ENCODE assay signal across 11 mouse cellular contexts in the genomic region with DNA sequence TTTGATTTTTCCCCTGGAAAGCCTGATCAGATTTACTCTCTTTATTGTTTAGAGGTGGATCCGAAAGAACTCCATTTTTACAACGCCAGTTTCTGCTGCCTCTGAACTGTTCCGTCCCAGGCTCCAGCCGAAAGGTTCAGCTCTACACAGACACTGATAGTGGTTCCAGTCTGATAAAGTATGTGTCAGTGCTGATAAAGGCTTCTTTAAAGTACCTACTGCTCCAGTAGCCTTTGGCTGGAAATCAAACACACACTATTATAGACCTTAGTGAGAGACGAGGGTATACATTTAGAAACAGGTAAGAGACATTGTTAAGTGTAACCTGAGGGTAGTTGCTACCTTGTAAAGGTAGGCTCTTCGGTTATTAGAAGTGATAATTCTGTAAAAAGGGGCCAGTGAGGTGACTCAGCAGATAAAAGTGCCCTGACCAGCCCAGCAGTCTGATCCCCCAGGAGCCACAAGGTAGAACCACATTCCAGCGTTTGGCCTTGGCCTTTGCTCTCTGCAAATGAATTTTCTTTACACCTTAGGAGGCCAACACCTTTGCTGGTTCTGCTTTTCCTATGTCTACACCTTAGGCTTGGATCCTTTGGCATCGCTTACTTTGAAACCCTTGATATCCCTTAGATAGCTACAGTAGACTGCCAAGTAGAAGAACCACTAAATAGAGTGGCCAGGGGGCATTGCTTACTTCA. TPM values are rescaled to one million over a fixed set of nuclear protein-coding genes. Genes with fewer than 3 reads are reported as not detected.
DNase-seq lines count a peak whose midpoint lies in the region; ATAC-seq lines count a peak whose summit lies in the region.
"Had no signal": no experiment of that assay in that cellular context is flagged by ENCODE, and none has a peak within 500 bp of the region (broad histone marks: within the 10 kb centered on the region; RNA-seq: fewer than 3 reads in every experiment).

No protein-coding gene starts in this region.

- H3K27ac ChIP-seq in forebrain, embryonic 10.5 days: no peak overlapping the region
- no peak overlapping the region for H3K27ac ChIP-seq in forebrain, embryonic 11.5 days (ENCODE audit: low read depth, low read length)
- no peak overlapping the region for H3K27ac ChIP-seq in lung, embryonic 16.5 days (ENCODE audit: low read length)
- peak overlapping the region; percentile 61 for H3K27ac ChIP-seq in intestine, embryonic 16.5 days (ENCODE audit: low read length)
- H3K27ac ChIP-seq in midbrain, embryonic 13.5 days: no peak overlapping the region
- H3K27ac ChIP-seq: embryonic facial prominence, embryonic 15.5 days; stomach, embryonic 15.5 days had no signal

- peak overlapping the region; percentile 76; the same call in 1 of the 2 replicates for H3K4me3 ChIP-seq in forebrain, embryonic 10.5 days
- H3K4me3 ChIP-seq in forebrain, embryonic 11.5 days (ENCODE audit: low read depth, low read length): no peak overlapping the region
- H3K4me3 ChIP-seq in lung, embryonic 16.5 days (ENCODE audit: low read length): peak overlapping the region; percentile 80; the same call in 1 of the 2 replicates
- H3K4me3 ChIP-seq in intestine, embryonic 16.5 days (ENCODE audit: low read length): peak overlapping the region; percentile 84; the same call in 1 of the 2 replicates
- peak overlapping the region; percentile 78; the same call in 1 of the 2 replicates for H3K4me3 ChIP-seq in midbrain, embryonic 13.5 days (replicated peaks)

- ATAC-seq in forebrain, embryonic 11.5 days (replicated peaks; ENCODE audit: low FRiP score): no peak
- ATAC-seq in lung, embryonic 16.5 days (ENCODE audit: low read depth): no peak
- peak; percentile 63 for ATAC-seq in intestine, embryonic 16.5 days
- ATAC-seq in midbrain, embryonic 13.5 days: no peak
- no peak for ATAC-seq in cerebellum, adult (ENCODE audit: insufficient number of reproducible peaks, low FRiP score, low TSS enrichment)

- H3K9ac ChIP-seq in forebrain, embryonic 11.5 days (ENCODE audit: low read length): no peak overlapping the region
- H3K9ac ChIP-seq in lung, embryonic 16.5 days (ENCODE audit: low read length): no peak overlapping the region
- no peak overlapping the region for H3K9ac ChIP-seq in intestine, embryonic 16.5 days (ENCODE audit: low read depth, low read length)
- H3K9ac ChIP-seq in midbrain, embryonic 13.5 days (replicated peaks): no peak overlapping the region
- H3K9ac ChIP-seq: embryonic facial prominence, embryonic 15.5 days; stomach, embryonic 15.5 days had no signal

- WGBS in forebrain, embryonic 10.5 days: 84% methylated on average over 8 of the region's 8 CpGs
- 86% methylated on average over 8 of the region's 8 CpGs for WGBS in forebrain, embryonic 11.5 days
- 56% methylated on average over 8 of the region's 8 CpGs for WGBS in lung, embryonic 16.5 days
- WGBS in intestine, embryonic 16.5 days: 59% methylated on average over 8 of the region's 8 CpGs
- WGBS in midbrain, embryonic 13.5 days: 91% methylated on average over 8 of the region's 8 CpGs

- no peaks in the 10 kb centered on the region for H3K9me3 ChIP-seq in forebrain, embryonic 10.5 days
- H3K9me3 ChIP-seq in forebrain, embryonic 11.5 days (ENCODE audit: control insufficient read depth, low read length): no peaks in the 10 kb centered on the region
- H3K9me3 ChIP-seq in lung, embryonic 16.5 days (ENCODE audit: control insufficient read depth, low read length): no peaks in the 10 kb centered on the region
- no peaks in the 10 kb centered on the region for H3K9me3 ChIP-seq in intestine, embryonic 16.5 days (ENCODE audit: control insufficient read depth, low read length)
- H3K9me3 ChIP-seq in midbrain, embryonic 13.5 days: no peaks in the 10 kb centered on the region
- H3K9me3 ChIP-seq: embryonic facial prominence, embryonic 15.5 days; stomach, embryonic 15.5 days had no signal

- H3K4me1 ChIP-seq in forebrain, embryonic 10.5 days: peaks cover 21% of the 10 kb centered on the region
- H3K4me1 ChIP-seq in forebrain, embryonic 11.5 days (replicated peaks; ENCODE audit: control insufficient read depth, insufficient read depth, low read length): 0 out of 2 replicates have a peak, but pooled peaks cover 2% of the 10 kb centered on the region
- peaks cover 7% of the 10 kb centered on the region for H3K4me1 ChIP-seq in lung, embryonic 16.5 days (replicated peaks; ENCODE audit: control insufficient read depth, insufficient read depth, low read length)
- peaks cover 12% of the 10 kb centered on the region for H3K4me1 ChIP-seq in intestine, embryonic 16.5 days (ENCODE audit: control insufficient read depth, insufficient read depth, low read length)
- H3K4me1 ChIP-seq in midbrain, embryonic 13.5 days (replicated peaks): peaks cover 13% of the 10 kb centered on the region
- H3K4me1 ChIP-seq: stomach, embryonic 15.5 days had no signal

- DNase-seq in forebrain, embryonic 10.5 days (ENCODE audit: extremely low spot score, low spot score): no peak
- no peak for DNase-seq in forebrain, embryonic 11.5 days (ENCODE audit: low spot score)
- DNase-seq in lung, postnatal 4 days: no peak
- no peak for DNase-seq in gastrocnemius, postnatal 14 days
- DNase-seq: heart, postnatal 10 days had no signal

- peaks cover 7% of the 10 kb centered on the region; the same call in 1 of the 2 replicates for H3K27me3 ChIP-seq in forebrain, embryonic 10.5 days (ENCODE audit: poor library complexity, severe bottlenecking)
- no peaks in the 10 kb centered on the region for H3K27me3 ChIP-seq in forebrain, embryonic 11.5 days (ENCODE audit: control insufficient read depth, insufficient read depth, low read length)
- H3K27me3 ChIP-seq in lung, embryonic 16.5 days (ENCODE audit: control insufficient read depth, insufficient read depth, low read depth, low read length): no peaks in the 10 kb centered on the region
- no peaks in the 10 kb centered on the region for H3K27me3 ChIP-seq in intestine, embryonic 16.5 days (replicated peaks; ENCODE audit: control insufficient read depth, insufficient read depth, low read length)
- no peaks in the 10 kb centered on the region for H3K27me3 ChIP-seq in midbrain, embryonic 13.5 days
- H3K27me3 ChIP-seq: embryonic facial prominence, embryonic 15.5 days; stomach, embryonic 15.5 days had no signal

- H3K4me2 ChIP-seq in forebrain, embryonic 11.5 days (ENCODE audit: low read depth, low read length, severe bottlenecking): no peak overlapping the region
- peak overlapping the region; percentile 88 for H3K4me2 ChIP-seq in lung, embryonic 16.5 days (ENCODE audit: low read depth, low read length)
- H3K4me2 ChIP-seq in intestine, embryonic 16.5 days (ENCODE audit: low read depth, low read length): peak overlapping the region; percentile 83
- peak overlapping the region; percentile 79; the same call in 1 of the 2 replicates for H3K4me2 ChIP-seq in midbrain, embryonic 13.5 days (replicated peaks)

- intact Hi-C loops in gastrocnemius, postnatal 14 days (cut with DNase I; ENCODE audit: low total_unique reads): no loop called here

- peaks cover 21% of the 10 kb centered on the region for H3K36me3 ChIP-seq in forebrain, embryonic 10.5 days (replicated peaks)
- H3K36me3 ChIP-seq in forebrain, embryonic 11.5 days (ENCODE audit: control insufficient read depth, insufficient read depth, low read length): peaks cover 2% of the 10 kb centered on the region; the same call in 1 of the 2 replicates
- no peaks in the 10 kb centered on the region; the same call in 1 of the 2 replicates for H3K36me3 ChIP-seq in lung, embryonic 16.5 days (ENCODE audit: control insufficient read depth, insufficient read depth, low read length)
- no peaks in the 10 kb centered on the region for H3K36me3 ChIP-seq in intestine, embryonic 16.5 days (ENCODE audit: control insufficient read depth, insufficient read depth, low read length)
- peaks cover 16% of the 10 kb centered on the region for H3K36me3 ChIP-seq in midbrain, embryonic 13.5 days
- H3K36me3 ChIP-seq: embryonic facial prominence, embryonic 15.5 days; stomach, embryonic 15.5 days had no signal

RNA-seq across cellular contexts. Expression of gene Nxpe3, which starts 1.5 kb away (rescaled TPM):
- 1.1 and 1.3 TPM in 2 replicates for polyA plus RNA-seq in forebrain, embryonic 10.5 days (2016; fragmentation: Nextera tagmentation; extraction: Ambion mirVana)
- polyA plus RNA-seq in forebrain, embryonic 11.5 days (2014; fragmentation: Nextera tagmentation; extraction: Ambion mirVana): 1.00 and 1.2 TPM in 2 replicates
- polyA plus RNA-seq in lung, embryonic 16.5 days (2015; fragmentation: Nextera tagmentation; extraction: Ambion mirVana): 0.99 and 1.1 TPM in 2 replicates
- 1.5 and 1.7 TPM in 2 replicates for polyA plus RNA-seq in intestine, embryonic 16.5 days (2015; fragmentation: Nextera tagmentation; extraction: Ambion mirVana)
- 1.1 and 1.5 TPM in 2 replicates for polyA plus RNA-seq in midbrain, embryonic 13.5 days (2015; fragmentation: Nextera tagmentation; extraction: Ambion mirVana)
- total RNA-seq in gastrocnemius, postnatal 14 days (2021): under 1 TPM; 0.31 to 0.33 TPM

RNA-seq across cellular contexts. Expression of gene Cep97, which starts 41.1 kb away (rescaled TPM):
- 17.4 and 18.3 TPM in 2 replicates for polyA plus RNA-seq in forebrain, embryonic 10.5 days (2016; fragmentation: Nextera tagmentation; extraction: Ambion mirVana)
- 17.9 and 20.5 TPM in 2 replicates for polyA plus RNA-seq in forebrain, embryonic 11.5 days (2014; fragmentation: Nextera tagmentation; extraction: Ambion mirVana)
- polyA plus RNA-seq in lung, embryonic 16.5 days (2015; fragmentation: Nextera tagmentation; extraction: Ambion mirVana): 9.8 and 11.0 TPM in 2 replicates
- polyA plus RNA-seq in intestine, embryonic 16.5 days (2015; fragmentation: Nextera tagmentation; extraction: Ambion mirVana): 4.7 and 5.8 TPM in 2 replicates
- 17.2 and 17.8 TPM in 2 replicates for polyA plus RNA-seq in midbrain, embryonic 13.5 days (2015; fragmentation: Nextera tagmentation; extraction: Ambion mirVana)
- 1 to 10 TPM; 4.0 to 4.3 TPM for total RNA-seq in gastrocnemius, postnatal 14 days (2021)

RNA-seq across cellular contexts. Expression of gene Nfkbiz, which starts 54.9 kb away (rescaled TPM):
- polyA plus RNA-seq in forebrain, embryonic 10.5 days (2016; fragmentation: Nextera tagmentation; extraction: Ambion mirVana): 1.4 and 1.8 TPM in 2 replicates
- 1.9 and 2.3 TPM in 2 replicates for polyA plus RNA-seq in forebrain, embryonic 11.5 days (2014; fragmentation: Nextera tagmentation; extraction: Ambion mirVana)
- polyA plus RNA-seq in lung, embryonic 16.5 days (2015; fragmentation: Nextera tagmentation; extraction: Ambion mirVana): 10.4 and 11.0 TPM in 2 replicates
- polyA plus RNA-seq in intestine, embryonic 16.5 days (2015; fragmentation: Nextera tagmentation; extraction: Ambion mirVana): 8.8 and 10.2 TPM in 2 replicates
- 0.89 and 0.98 TPM in 2 replicates for polyA plus RNA-seq in midbrain, embryonic 13.5 days (2015; fragmentation: Nextera tagmentation; extraction: Ambion mirVana)
- 1 to 10 TPM; 1.5 to 1.6 TPM for total RNA-seq in gastrocnemius, postnatal 14 days (2021)
